In the genomic region with DNA sequence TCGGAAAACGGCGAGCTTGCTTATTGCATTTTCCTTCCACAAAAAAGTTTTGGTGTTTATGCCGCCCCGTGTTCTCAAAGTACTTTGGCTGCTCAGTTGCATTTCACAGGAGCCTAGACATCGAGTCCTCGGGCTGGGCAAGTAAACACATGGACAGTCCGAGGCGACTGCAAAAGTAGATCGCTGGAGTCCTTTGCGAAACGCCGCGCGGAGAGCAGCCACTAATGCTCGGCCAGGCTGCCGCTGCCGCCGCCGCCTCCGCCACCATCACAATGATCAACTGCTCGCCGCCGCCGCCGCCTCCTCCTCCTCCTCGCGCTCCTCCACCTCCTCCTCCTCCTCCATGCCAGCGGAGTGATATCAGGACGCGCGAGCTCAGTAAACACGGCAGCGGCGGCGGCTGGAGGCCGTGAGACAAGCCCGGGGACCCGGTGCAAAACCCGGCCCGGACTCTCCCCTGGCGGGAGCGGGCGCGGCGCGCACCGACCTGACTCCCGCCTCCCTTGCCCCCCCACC, we compare ENCODE assay signal across 8 mouse cellular contexts. TPM values are rescaled to one million over a fixed set of nuclear protein-coding genes. Genes with fewer than 3 reads are reported as not detected.
A peak's percentile ranks its signal among the peaks of the same experiment; 100 is the strongest.
DNase-seq lines count a peak whose midpoint lies in the region; ATAC-seq lines count a peak whose summit lies in the region.

A gene (minus strand): TSS at position 441 of the 516 bp plus-strand sequence.

- ATAC-seq in hindbrain, embryonic 13.5 days (ENCODE audit: low FRiP score) = peak; percentile 19

- no peaks in the 10 kb centered on the region for H3K27me3 ChIP-seq in hindbrain, embryonic 13.5 days

- under 1% methylated on average over 40 of the region's 49 CpGs for WGBS in hindbrain, embryonic 13.5 days

- H3K36me3 ChIP-seq in hindbrain, embryonic 13.5 days = no peaks in the 10 kb centered on the region

- DNase-seq in T-cell, adult 2 months (ENCODE audit: low spot score) = peak; percentile 90
- peak; percentile 95 to 96 for DNase-seq in cerebellum, postnatal 14 days
- DNase-seq in frontal cortex, postnatal 14 days (ENCODE audit: low spot score in 2 of 2) = peak; percentile 68 to 77
- peak; percentile 80 to 84 for DNase-seq in layer of hippocampus, postnatal 36 days
- peak; percentile 94 for DNase-seq in lung, postnatal 25 days (ENCODE audit: low spot score)
- peak; percentile 72 for DNase-seq in retina, adult 2 months (ENCODE audit: low read depth, low spot score)
- DNase-seq in thymus, postnatal 25 days = peak; percentile 90

- H3K9me3 ChIP-seq in hindbrain, embryonic 13.5 days = no peaks in the 10 kb centered on the region

- H3K4me3 ChIP-seq in hindbrain, embryonic 13.5 days = peak within 1 kb of the TSS; percentile 82

- H3K9ac ChIP-seq in hindbrain, embryonic 13.5 days = peak within 1 kb of the TSS; percentile 98

- peaks cover 15% of the 10 kb centered on the region for H3K4me1 ChIP-seq in hindbrain, embryonic 13.5 days (replicated peaks)

- peak within 1 kb of the TSS; percentile 99 for H3K27ac ChIP-seq in hindbrain, embryonic 13.5 days

- peak within 1 kb of the TSS; percentile 83 for H3K4me2 ChIP-seq in hindbrain, embryonic 13.5 days

RNA-seq across cellular contexts. Expression of the gene that starts here (rescaled TPM):
- polyA plus RNA-seq in hindbrain, embryonic 13.5 days (2015; fragmentation: Nextera tagmentation; extraction: Ambion mirVana) = 8.2 TPM in 2 replicates
- 1 to 10 TPM; 8.3 to 9.8 TPM for total RNA-seq in layer of hippocampus, postnatal 36 days (2021)

Comparison
In these comparisons a context has a peak if more than half of its experiments do, and no peak if none do; other contexts are left out.
1. Peak in every context shown above with its lines: DNase-seq, ATAC-seq, H3K4me3 ChIP-seq and H3K27ac ChIP-seq.